Mouse (Mus musculus) left cerebral cortex, postnatal 4 days (tissue): ENCODE data around the gene Kri1. TPM values are rescaled to one million over a fixed set of nuclear protein-coding genes. Genes with fewer than 3 reads are reported as not detected.
"Not testable (repeated sequence)": the region's sequence is repeated elsewhere in the genome, so short reads cannot be mapped to it uniquely, and the experiment has no call there.

ENCODE experiments used
- DNase-seq: peaks from one replicate; pipeline ENCODE4 v3.0.0-alpha.2; 2022
- intact Hi-C: fragments of 180-260 bp; cut with DNase I; formaldehyde crosslinking; loops from one replicate; pipeline ENCODE4 v1.15.1; 2025
- total RNA-seq, 2 experiments: library from RNA; stranded (reverse); gene quantifications; 2 replicates each; pipeline ENCODE4 v1.2.3; 2021

Kri1 gene
- total RNA-seq, 2 experiments from 2014 or later: 46.7 to 49.2 TPM

DNA sequence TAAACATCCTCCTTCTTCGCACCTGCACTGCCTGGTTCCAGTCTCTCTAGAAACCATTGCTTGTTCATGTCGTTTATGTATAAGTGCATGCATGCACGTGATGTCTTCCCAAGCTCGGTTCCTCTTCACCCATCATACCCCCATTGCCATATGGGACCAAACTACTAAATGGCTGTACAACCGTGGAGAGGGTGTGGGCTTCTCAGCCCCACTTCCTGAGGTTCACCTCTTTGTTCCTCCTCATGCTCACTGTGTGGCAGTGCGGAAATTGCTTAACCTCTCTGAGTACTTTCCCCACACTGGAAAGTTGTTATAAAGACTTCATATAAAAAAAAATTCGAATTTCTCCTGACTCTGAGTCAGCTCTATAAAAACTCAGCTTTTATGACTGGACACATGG, 28.9 kb upstream of the Kri1 start:
- no peak for DNase-seq
- intact Hi-C loops: no loop called here

DNA sequence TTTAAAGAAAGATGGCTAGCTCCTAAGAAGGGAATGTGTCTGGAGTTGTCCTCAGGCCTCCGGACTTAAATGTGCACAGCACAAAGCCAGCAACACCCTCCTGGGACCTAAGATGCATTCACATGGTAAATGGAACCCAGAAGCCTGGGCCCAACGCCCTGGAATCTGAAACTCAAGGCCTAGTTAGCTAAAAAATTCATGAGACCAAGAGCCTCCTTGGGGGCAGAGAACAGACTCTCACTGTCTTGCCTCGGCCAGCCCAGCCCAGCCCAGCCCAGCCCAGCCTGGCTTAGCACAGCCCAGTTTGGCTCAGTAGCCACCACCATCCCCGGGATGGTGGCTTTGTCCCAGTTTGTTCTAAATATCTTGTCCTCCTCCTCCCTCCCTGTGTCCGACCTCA, 27.7 kb upstream of the Kri1 start:
- intact Hi-C loops: no loop called here
- no peak for DNase-seq

DNA sequence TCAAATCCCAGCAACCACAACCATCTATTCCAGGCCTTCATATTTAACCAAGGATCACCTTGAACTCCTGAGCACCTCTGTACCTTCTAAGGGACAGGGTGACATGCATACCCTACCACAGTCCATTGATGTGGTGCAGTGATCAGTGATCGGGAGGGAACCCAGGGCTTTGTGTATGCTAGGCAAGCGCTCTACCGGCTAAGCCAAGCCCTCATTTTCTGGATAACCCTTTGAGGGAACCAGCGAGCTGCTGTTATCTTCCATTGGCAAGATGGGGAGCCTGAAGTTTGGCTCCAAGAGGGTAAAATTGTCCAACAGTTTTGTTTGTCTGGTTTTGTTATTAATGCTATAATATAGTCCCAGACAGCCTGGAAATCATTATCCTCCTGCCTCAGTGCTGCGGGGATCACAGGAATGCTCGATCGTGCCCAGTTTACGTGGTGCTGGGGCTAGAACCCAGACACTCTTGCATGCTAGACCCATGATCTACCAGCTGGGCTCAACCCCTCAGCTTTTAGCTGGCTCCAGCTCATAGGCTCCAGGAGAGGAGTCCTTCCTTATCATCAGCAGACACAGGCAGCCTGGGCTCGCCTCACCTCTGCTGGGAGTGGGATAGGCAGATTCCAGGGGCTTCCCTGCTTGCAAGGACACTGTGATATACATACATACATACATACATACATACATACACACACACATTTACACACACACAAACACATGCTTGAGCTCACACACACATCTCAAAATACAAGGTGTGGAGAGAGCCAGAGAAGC, 26.8 kb upstream of the Kri1 start:
- DNase-seq: no peak
- intact Hi-C loops: no loop called here

DNA sequence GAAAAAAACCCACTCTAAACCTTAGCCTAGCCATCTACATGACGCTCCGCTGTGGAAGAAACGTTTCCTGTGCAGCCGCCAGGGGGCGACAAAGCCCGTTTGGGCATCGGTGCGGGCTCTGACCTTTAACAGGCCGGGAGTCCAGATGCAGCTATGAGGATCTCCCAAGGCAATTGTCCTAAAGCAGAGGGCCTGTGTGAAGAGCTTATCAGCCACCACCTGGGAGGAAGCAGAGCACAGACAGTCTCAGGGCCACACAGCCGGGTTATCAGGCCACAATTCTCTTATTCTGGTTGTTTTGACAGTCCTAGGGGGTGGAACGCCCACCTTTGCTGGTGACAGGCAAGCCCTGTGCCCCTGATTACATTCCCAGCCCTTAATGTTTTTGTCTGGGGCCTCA, 25.6 kb upstream of the Kri1 start:
- intact Hi-C loops: no loop called here
- peak; percentile 89 for DNase-seq

DNA sequence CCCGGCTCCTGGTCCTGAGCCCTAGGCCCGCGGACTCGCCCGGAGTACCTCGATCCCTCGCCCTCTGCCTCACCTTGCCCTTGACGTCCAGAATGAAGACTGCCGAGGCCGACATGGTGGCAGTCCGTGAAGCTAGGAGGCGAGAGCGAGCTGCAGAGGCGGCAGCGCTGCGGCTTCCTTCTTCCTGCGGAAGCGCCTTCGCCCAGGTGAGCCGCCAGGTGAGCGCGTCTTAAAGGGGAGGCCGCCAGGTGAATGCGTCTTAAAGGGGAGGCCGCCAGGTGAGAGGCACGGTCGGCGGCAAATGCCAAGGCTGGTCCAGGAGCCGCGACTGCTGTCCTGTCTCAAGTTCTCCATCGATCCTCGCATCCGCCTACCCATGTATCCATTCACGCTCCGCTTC, 24.4 kb upstream of the Kri1 start, which contains the start of gene Ap1m2:
TSS of gene Ap1m2 (minus strand) at position 204 of the 400 bp plus-strand sequence.
- DNase-seq: no peak
- intact Hi-C loops: no loop called here

DNA sequence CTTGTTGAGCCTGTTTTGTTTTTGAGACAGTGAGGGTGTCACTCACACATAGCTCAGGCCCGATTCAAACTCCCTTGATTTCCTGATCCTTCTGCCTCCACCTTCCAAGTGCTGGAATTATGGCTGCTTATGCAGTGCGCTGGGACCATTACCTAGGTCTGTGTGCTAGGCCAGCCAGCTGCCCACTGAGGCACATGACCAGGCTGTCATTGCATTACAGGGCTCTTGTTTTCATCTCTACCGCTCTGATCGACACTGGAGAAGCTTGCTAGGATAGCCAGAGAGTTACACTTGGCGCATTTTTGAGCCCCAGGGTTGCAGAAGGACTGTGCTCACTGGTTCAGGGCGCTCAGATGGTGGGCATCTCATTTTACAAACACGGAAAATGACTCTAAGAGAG, 23.9 kb upstream of the Kri1 start:
- intact Hi-C loops: no loop called here
- DNase-seq: no peak

DNA sequence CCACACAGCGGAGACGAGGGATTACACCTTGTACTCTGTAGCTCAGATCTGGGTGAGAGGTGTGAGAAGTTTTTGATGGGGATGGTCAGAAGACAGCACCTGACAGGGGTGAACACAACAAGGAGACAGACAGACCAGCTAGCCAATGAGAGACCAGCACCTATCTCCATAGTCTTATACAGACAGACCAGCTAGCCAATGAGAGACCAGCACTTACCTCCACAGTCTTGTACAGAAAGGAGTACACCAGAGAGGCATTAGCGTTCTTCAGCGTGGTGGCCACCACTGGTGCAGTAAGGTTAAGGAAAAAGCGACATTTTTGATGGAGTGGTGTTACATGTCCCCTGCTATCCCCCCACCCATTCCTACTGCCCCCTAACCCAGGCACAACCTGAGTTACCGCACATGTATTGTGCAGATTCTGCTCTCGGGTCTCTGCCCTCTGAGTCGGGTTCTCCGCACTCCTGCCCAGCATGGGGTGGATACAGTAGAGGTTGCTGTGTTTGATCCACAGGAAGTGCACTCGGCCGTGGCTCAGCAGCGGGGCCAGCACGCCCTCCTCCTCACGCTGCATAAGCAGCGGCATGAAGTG, 21.5 kb upstream of the Kri1 start:
- intact Hi-C loops: no loop called here
- DNase-seq: no peak

DNA sequence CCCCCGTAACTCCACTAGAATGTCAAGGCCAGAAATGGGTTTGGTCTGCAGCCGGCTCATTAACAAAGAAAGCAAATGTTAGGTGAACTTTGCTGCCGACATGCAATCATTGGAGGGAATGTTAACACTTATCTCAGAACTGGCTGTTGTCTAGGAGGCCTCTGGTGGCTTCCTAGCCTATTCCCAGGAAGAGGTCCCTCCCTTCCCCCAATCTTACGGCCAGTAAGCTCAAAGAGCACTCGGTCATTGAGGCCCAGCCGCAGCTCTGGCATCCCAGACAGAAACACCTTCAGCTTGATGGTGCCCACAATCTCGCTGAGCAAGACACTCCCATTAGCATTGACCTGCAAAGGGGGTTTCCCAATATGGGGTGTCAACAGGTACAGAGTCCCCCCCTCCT, 17.3 kb upstream of the Kri1 start:
- intact Hi-C loops: no loop called here
- DNase-seq: no peak

DNA sequence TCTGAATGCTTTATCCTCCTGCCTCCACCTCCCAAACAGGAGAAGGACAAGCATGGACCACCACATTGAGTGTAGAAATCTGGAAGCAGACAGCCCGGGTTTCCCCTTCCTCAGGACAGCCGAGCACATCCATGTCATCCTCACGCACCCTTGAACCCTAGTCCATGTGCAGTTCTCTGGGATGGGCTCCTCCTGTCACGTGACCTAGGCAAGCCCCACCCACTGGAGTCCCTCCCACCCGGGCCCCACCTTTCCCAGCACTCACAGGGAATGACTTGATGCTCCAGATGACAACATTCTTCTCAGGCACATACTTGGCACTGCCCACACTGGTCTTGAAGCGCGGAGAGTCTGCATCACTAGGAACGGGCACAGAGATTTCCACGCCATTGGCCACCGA, 11.2 kb upstream of the Kri1 start:
- intact Hi-C loops: no loop called here

DNA sequence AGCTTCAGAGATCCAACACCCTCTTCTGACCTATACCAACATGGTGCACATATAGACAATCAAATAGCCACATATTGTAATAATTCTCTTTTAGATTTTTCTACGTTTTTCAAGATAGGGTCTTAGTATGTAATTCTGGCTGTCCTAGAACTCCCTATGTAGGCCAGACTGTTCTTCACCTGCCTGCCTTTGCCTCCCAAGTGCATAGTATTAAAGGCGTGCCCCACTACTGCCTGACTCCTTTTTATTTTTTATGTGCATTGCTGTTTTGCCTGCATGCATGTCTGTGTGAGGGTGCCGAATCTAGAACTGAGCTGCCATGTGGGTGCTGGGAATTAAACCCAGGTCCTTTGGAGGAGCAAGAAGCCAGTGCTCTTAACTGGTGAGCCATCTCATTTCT, 4.5 kb upstream of the Kri1 start:
- no peak for DNase-seq
- intact Hi-C loops: no loop called here

More for the DNA sequence above, 11.2 kb upstream of the Kri1 start:
- no peak for DNase-seq

DNA sequence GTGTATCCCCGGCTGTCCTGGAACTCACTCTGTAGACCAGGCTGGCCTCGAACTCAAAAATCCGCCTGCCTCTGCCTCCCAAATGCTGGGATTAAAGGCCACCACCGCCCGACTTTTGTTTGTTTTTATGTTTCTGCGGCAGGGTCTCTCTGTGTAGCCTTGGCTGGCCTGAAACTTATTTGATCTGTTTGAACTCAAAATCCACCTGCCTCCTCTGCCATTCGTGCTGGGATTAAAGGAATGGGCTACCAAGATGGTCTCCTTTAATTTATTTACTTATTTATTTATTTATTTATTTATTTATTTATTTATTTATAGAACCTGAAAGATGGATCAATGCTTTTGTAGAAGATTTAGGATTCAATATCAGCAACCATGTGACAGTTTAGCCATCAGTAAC, 4.1 kb upstream of the Kri1 start:
- DNase-seq, intact Hi-C loops: not testable (repeated sequence)

DNA sequence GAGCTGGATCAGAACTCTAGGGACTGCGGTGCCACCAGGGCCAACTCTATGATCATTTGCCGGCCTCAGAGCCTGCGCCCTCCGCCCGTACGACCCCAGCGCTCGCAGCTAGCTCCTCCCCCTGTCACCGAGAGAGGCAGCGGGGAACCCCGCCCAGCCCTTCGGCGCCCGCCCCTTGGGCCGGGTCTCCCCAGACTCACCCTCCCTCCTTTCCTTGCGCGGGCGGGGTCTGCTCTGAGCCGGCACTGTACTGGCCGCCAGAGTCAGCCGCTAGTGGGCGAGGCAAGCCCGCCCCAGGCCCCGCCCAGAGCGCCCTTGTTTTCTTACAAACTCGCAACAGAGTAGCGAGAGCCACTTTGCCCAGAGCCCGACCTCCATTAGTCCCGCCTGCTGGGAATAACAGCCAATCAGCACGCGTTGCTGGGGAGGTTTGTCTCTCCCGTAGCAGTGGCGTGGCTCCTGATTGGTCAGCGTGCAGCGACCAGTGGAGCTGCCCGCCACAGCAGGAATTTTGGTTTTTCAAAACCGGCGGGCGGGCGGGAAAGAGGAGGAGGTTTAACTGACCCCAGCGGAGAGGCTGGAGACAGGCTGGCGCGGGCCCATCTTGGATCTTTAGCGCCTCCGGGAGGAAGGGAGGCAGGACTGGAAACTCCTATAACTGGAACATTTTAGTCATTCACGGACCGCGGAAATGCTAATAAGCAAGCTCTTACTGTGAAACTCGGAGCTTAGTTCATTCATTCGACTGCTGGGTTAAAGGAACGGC, 3.4 kb upstream of the Kri1 start, which contains the start of gene Cdkn2d:
TSS of gene Cdkn2d (minus strand) at position 386 of the 766 bp plus-strand sequence.
- intact Hi-C loops: no loop called here
- peak; percentile 100 for DNase-seq

DNA sequence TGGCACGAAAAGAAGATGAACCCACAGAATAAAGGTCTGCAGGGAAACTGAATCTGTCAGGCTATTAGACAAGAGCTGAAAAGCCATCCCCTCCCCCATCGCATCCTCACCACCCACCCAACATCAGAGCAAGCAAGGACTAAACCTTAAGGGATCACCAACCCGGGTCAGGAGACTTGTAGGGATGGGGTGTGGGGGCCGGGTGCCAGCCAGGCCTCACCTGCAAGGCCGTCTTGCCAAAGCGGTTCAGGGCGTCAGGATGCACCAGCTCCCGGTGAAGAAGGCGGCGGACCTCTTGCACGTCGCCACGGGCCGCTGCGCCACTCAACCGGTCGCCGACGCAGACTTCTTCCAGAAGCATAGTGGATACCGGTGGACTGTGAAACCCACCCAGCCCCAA, 2.8 kb upstream of the Kri1 start:
- no peak for DNase-seq
- intact Hi-C loops: no loop called here

DNA sequence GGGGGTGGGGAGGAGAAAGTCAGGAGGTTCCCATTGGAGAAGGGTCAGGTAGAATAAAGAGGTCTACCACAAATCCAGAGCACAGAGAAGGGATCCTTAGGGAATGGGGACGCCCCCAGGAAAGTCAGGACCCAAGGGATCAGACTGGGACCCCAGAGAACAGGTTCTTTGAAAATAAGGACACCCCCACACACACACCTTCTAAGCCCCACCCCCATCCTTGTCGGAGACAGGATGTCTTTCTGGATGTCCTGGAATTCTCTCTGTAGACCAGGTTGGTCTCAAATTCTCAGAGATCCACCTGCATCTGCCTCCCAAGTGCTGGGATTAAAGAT, 1.5 kb upstream of the Kri1 start:
- intact Hi-C loops: no loop called here
- DNase-seq: no peak

DNA sequence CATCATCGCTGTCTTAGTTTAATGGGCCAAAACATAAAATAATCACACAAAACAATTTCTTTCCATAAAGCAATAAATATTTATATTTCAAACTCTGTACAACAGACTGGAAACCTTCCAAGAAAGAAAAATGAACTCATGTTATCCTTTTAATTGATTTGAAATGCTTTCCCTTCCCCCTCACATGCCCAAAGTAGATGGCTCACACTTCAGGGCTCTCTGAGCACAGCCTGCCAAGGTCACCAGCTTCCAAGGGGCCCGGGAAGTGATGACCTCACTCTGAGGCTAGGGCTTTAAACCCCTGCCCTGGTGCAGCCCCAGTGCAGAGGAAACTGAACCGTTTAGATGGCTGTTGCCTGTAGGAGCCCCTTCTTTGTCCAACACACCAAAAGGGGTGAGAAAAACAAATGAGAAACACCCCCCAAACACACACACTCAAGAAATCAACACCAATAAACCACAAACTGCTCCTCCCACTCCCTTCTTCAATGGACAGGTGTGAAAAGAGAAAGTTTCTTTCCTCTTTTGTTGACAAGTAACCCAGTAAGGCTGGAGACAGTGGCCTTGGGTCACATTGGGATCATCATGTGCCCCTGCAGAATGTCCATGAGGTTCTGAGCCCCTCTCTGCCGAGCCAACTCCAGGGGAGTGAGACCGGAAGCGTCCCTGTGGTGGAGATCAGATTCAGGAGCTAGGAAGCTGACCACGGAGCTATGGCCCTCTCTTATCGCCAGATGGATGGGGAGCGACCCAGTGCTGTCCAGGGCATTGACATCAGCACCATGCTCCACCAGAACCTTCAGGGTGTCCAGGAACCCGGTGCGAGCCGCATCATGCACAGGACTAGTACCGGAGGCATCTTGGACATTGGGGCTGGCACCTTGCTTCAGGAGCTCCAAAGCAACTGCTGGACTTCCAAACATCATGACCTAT, 901 bp upstream of the Kri1 start:
- DNase-seq: no peak
- intact Hi-C loops: no loop called here

DNA sequence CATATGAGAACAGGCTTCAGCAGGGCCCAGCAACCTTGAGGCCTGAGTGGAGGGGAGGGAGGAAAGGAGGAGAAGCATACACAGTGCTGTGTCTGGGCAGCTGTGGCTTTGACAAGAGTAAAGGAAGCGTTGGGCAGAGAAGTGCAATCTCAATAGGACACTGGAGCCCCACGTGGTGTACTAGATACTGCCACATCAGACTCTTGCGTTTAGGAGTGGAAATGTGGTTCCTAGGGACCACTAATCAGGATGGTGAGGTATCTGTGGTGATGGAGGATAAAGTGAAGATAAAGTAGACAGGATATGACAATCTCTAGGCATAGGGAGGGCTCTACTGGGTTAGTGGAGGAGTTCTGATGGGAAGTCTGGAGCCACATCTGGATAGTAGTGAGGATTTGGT, 1.0 kb downstream of the Kri1 start:
- intact Hi-C loops: no loop called here
- DNase-seq: no peak

DNA sequence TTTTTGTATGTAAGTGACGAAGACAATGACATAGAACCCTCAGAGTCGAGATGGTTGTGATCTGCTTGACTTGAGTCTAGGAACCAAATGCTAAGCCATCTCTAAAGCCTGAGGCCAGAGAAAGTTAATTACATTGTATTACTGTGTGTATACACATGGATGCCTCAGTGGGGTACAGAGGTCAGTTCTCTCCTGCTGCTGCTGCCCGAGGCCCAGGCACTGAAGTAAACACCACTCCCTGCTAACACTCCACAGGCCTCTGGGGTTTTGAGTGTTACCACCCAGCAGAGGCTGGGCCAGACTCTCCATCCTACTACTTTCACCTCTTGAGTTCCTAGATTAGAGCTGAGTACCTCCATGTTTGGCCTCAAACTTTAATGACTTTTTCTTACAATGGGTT, 3.8 kb downstream of the Kri1 start:
- DNase-seq: no peak
- intact Hi-C loops: no loop called here

DNA sequence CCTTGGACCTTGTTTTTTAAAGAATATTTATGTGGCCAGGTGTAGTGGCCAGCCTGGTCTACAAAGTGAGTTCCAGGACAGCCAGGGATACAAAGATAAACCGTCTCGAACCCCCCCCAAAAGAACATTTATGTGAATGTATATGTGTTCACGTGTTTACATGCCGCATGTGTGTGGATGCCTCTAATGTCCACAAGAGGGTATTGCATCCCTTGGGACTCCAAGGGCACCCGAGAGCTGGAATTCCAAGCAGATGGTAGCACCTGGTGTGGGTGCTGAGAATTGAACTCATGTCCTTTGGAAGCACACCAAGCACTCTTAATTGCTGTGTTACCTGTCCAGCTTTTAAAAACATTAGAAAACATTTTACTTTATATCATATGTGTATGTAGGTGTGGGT, 4.2 kb downstream of the Kri1 start:
- intact Hi-C loops: no loop called here
- no peak for DNase-seq

DNA sequence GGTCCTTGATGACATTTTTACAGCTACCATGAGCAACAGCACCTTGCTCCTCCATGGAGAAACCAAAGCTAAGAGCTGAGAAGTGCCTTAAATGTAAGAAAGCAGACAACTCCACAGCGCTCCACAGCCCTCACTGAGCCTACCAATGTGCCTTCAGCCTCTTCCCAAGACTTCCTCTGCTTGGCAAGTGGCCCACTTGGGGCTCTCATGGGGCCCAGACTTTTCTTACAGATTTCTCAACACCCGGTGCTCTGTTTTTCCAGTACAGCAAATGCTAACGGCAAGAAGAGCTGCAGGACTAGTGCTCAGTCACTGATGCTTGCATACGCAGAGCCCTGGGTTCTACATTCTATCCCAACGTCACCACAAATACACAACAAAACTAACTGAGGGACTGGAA, 10.0 kb downstream of the Kri1 start:
- intact Hi-C loops: no loop called here
- DNase-seq: no peak

DNA sequence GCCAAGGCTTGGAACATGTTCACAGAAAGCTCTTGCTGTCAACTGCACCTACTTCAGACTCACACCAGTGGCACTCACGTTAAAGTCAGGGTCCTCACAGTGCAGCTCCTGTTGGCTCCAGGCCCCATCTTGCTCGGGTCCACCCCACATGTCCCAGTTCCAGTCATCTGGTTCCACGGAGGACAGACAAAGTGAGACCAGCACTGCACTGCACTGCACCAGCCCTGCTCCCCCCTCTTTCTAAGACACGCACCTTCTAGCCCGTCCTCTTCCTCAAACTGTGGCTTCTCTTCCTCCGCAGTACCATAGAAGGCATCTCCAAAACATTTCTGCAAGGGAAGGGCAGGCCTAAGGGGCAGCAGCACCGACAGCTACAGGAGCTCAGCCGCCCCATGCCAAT, 11.5 kb downstream of the Kri1 start:
- DNase-seq: no peak
- intact Hi-C loops: no loop called here

DNA sequence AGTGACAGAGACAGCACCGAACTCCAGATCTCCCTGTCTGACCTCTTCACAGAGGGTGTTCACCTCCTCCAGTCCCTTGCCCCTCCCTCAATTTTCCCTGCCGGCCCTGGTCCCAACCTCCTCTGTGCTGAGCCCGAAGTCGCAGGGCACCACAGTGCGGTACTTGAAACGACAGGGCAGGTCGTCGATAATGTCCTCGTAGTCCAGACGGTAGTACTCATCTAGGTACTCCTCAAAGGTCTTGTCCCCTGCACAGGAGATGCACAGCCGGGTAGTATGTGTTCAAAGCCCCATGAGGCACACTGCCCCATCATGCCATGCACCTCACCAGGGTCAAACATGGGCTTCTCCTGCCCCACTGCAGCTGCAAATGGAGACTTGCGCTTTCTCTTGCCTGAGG, 12.0 kb downstream of the Kri1 start:
- DNase-seq: no peak
- intact Hi-C loops: no loop called here
